Mouse (Mus musculus) lung, postnatal 4 days (tissue): ENCODE results near the gene Map4k5.

ENCODE experiments used
- DNase-seq, 2 experiments: peaks; one replicate each; pipeline ENCODE4 v3.0.0; 2021

Map4k5 gene

DNA sequence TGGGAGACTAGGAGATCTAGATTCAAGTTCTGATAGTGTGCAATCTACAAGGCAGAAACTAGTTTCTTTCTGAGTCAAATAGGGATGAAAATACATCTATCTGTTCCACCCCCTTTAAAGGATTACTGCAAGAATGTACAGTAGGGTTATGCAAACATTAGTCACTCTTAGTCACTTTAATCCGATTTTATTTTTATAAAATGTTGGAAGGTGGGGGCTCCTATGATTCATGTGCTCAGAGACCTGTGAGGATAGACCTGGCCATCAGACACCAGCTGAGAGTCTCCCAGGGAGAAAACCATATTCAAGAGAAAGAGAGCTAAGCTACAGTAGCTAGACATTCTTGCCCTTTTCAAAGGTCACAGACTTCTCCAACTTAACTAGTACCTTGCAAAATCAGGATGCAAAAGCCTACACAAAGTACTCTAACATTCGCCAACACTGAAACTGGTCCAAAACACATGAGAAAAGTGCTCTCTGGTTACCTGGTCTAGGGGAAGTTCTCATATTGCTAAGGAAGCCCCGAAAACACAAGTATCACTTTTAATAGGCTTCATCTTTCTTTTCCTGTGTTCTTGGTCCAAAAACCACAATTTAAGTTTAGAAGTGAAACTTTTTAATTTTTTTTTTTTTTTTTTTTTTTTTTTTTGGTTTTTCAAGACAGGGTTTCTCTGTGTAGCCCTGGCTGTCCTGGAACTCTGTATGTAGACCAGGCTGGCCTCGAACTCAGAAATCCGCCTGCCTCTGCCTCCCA lies 7.7 kb downstream of the Map4k5 start:
- DNase-seq: no peak

DNA sequence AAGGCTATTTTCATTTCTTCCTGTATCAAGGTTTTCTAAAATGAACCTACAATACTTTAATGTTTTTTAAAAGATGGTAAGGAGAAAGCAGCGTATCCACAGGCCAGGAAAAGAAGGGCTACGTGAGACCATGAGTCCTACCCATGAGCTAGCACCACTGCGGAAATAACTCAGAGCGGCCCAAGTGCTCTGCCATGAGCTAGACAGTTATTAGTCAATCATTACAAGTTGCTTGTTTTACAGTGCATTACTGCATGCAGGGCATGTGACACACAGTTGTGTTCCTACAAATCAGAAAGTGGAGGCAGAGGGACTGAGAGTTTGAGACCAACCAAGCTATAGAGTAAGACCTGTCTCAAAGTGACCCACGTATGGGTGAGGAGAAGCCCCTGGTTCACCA lies 8.9 kb downstream of the Map4k5 start:
- DNase-seq: no peak

DNA sequence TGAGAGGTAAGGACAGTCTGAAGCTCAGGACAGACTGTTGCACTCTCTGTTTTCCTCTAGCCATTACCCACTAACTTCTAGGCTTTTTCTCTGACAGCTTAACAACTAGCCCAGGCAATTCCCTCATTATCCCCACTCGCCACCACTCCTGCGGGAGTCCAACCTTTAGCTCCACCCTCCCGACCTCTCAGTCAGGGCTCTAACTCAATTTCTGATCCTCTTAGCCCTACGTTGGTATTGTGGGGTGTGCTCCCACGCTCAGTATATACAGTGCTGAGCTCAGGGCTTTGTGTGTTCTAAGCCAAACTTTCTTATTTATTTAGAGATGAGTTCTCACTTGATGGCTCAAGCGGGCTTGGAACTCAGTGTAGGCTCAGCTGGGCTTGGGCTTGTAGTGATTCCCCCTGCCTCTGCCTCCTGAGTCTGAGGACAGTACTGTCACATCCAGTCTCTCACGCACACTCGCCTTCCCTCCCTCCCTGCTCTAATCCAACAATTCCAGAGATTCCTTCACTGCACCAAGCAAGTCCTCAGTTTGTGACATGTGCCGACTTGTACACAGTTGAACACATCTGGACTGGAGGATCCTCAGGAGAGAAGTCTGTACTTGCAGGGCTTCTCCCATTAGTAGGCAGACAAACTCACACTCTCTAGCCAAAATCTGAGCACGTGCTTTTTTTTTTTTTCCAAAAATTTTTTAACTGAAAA lies 11.6 kb downstream of the Map4k5 start:
- no peak for DNase-seq

DNA sequence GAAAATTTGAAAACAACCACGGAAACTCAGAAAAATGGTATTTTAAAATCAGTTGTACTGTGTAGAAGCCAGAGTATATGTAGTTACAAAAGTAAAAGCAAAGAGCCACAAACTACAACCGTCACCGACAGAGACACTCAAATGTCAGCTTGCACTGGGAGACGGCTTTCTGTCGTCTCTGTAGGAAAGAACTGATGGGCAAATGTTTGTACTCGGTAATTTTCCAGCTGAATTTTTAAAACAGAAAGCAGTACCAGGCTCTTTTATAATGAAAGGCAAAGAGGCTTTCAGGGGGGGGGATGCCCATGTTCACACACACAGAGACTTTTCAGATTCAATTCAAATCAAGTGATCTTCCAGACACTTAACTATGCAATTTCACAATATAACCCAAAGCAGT lies 13.3 kb downstream of the Map4k5 start:
- no peak for DNase-seq

DNA sequence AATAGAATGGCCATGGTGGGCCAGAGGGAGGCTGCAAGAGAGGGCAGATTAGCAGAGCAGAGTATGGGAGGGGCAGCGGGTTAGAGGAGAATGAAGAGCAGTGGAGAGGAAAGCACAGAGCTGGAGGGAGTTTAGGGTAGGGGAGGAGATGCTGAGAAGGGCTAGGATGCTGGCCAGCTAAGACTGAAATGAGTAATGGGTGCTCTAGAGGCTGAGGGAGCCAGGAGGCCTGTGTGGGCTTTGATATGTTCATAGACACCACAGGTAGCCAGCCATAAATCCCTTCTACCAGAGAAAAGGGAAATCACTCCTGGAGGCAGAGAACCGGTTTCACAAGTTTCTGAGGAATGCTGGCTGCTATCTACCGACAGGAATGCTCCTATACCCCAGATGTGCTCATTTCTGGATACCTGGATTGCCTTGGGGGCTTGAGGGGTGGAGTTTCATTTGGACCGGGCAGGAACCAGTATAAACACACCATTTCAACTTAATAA lies 13.8 kb downstream of the Map4k5 start:
- DNase-seq: peak in 1 of 2 experiments; percentile 16

DNA sequence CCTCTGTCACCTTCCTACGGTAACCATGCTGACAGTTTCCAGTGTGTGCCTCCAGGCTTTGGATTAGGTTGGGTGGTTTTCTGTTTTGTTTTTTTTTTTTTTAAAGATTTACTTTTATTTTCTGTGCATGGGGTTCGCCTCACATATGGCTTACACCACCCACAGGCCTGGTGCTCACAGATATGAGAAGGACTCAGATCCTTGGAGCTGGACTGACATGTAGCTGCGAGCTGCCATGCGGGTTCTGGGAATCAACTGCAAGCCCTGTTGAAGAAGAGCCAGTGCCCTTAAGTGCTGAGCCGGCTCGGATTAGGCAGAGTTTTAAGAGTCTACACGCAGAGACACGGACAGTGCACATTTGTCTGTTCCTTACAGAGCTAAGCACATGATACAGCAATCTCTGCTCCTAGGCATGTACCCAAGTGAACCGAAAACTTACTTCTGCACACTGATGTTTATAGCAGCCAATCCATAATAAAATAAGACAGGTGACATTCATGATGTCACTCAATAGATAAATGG lies 15.1 kb downstream of the Map4k5 start:
- DNase-seq: no peak

DNA sequence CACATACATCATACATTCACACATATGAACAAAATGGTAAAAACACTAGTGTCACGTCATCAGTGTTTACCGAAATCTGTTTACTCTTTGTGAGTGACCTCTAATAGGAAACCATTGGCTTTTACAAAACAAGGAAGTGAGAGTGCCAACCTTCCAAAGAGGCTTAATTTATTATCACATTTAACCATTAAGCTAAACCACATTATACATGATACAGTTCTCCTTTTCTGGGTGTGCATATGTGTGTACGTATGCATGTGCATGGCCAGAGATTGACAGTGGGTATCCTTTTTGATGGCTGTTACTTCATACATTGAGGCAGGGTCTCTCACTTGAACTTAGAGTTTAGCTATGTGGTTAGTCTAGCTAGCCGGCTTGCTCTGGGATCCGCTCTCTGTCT lies 21.4 kb downstream of the Map4k5 start:
- no peak for DNase-seq

DNA sequence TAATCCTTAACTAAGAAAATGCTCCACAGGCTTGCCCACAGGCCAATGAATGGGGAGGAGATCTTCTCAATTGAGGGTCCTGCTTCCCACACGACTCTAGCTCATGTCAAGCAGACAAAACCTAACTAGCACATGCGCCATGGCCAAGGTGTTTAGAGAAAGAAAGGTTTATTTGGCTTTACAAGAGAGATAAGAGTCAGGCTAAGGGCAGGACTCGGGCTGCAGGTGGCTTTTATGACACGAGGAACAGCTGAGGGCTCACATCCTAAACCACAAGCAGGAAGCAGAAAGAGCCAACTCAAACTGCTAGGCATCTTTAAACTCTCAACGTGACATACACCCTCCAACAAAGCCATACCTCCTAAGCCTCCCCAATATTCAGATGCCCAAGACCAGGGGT lies 25.7 kb downstream of the Map4k5 start:
- no peak for DNase-seq

DNA sequence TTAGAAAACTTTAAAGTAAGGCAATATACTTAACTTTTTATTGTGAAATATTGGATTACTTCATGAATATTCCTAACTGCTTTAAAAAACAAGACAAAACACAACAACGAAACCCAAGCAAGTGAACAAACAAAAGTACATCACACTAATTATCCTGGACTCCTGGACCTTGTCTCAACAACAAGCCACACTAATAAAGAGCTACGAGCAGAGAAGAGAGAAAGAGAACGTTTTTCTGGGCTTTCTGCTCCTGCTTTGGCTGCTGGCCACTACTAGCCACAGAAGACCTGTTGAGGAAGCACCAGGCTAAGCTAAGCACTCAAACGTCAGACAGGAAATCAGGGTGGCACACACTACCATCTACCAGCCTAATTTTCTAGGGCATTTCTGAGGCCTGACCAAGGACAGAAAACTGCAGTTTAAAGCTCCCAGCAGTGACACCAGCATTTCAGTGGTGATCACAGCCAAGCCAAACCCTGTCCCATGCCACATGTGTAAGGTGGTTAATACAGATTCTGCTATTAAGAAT lies 28.8 kb downstream of the Map4k5 start:
- no peak for DNase-seq

DNA sequence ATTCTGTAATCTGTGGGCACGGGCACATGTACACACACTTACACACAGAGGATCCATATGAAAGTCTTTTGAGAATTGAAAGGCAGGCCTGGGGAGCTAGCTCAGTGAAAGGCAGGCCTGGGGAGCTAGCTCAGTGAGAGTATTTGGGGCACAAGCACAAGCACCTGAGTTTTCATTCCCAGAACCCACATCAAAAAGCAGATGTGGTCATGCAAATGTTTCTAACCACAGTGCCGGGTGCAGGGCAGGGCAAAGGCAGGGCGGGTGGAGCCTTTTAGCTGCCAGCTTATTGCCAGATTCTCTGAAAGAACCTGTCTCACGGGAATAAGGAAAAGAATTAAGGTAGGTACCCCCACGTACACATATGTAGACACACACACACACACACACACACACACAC lies 29.5 kb downstream of the Map4k5 start:
- no peak for DNase-seq

DNA sequence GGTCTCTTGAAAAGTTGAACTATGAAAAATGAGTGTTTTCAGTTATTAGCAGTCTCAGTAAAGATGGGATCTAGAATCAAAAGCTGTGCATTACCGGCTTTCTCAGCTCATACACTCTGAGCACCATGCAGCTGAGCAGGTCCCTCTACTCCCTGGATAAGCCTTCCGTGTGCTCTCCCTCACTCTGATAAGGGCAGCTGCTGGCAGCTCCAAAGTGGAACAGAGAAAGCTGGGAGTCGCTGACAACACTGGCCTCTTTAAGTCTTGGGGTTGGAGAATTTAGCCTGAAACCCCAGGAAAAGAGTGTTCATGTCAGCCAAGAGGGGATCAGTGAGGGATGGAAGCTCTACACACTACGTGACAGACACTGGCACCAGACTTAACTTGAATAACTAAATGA lies 34.2 kb downstream of the Map4k5 start:
- no peak for DNase-seq

DNA sequence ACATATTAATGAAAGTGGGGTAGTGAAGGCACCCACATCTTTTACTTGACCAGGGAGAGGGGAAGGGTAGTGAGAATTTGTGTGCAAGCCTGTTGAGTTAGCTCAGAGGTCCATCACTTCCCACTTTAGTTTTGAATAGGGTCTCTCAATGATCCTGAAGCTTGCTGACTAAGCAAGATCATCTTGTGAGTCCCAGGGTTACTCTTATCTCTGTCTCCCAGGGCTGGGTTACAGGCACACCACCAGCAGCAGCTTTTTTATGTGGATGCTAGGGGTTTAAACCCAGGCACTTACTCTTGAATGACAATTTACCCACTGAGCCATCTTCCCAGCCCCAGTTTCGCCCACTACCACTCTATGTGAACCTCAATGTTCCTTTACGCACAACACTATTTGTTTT lies 35.4 kb downstream of the Map4k5 start:
- no peak for DNase-seq

DNA sequence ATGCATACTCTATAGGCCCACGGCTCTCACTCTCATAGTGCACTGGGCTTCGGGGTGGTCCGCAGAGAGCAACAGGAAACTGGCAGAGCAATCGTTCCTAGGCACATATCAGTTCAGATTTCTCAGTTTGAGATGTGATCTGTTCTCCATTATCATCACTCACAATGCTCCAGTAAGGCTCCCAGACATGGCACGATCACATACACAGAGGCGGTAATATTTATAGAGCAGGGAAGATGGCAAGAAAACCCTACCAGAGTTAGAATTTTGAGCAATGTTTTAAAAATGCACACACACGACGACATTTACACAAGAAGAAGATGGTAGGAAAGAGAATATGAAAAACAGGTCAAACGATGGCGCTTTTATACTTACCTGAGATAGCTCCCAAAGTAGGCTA lies 36.6 kb downstream of the Map4k5 start:
- no peak for DNase-seq

DNA sequence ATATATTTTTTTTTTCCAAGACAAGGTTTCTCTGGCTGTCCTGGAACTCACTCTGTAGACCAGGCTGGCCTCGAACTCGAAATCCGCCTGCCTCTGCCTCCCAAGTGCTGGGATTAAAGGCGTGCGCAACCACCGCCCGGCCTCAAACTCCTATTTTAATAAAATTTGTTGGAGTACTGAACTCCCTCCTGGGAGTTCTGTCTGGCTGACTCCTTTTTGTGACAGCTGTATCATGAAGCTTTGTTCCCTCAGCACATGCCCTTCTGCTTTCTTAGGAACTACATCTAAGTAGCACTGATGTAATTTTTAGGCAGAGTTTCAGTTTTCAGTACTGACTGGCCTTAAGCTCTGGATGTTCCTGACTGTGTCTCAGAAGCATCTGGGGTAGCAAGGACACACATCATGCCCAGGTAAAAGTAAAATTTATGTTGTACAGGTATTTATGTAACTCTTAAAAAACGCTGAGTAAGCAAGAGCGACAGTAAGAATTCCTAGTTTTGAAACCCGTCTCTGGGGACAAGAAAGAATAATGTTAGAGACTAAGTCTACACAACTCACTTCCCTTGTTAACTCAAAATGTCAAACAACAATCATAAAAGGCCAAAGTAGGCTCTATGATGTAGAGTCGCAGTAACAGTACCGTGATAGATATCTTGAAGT lies 37.2 kb downstream of the Map4k5 start:
- DNase-seq: no peak

DNA sequence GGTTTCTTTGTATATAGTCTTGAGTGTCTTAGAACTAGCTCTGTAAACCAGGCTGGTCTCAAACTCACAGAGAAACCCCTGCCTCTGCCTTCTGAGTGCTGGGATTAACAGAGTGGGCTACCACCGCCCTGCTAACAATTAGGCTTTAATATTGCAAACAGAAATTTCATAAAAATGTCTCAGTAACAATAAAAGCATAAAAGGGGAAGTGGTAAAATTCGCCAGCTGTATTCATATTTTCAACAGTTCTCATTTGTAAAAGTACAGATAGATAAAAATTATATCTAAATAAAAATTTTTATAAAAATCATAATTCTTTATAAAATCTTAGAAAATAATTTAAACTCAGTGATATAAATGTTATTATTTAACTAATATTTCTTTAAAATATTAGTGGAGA lies 39.1 kb downstream of the Map4k5 start:
- DNase-seq: no peak

DNA sequence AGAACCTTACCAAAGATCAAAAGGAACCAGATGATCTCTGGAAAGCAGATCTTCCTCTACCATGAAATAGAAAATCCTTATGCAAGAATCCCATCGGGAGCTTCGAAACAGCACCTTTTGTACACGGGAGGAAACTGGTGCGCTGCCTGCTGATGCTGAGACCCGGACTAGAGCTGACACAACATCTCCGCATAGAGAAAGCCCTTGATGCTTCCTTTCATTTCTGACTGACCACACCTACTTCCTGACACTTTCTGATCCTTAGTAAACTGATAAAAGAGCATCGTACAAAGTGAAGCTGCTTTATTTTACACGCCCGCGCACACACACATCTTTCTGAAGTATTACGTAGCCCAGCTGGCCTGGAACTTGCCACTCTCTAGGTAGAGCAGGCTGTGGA lies 39.6 kb downstream of the Map4k5 start:
- no peak for DNase-seq

DNA sequence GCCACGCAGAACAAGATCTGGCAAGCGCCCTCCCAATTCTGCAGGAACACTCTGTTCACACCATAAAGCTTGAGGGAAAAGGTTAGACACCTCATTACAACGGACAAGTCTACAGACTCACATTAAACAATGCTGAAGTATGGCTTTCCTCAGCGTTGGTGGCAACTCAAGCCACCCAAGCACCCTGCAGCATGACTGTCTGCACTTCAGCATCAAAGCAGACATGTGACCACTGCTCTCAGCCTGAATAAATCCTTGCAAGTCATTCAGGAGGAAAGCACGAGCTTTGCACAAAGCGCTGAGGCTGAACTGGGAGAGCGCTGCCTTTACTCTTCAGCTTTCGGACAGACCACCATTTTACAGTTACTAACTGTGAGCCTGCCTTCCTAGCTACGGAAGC lies 40.7 kb downstream of the Map4k5 start:
- no peak for DNase-seq

DNA sequence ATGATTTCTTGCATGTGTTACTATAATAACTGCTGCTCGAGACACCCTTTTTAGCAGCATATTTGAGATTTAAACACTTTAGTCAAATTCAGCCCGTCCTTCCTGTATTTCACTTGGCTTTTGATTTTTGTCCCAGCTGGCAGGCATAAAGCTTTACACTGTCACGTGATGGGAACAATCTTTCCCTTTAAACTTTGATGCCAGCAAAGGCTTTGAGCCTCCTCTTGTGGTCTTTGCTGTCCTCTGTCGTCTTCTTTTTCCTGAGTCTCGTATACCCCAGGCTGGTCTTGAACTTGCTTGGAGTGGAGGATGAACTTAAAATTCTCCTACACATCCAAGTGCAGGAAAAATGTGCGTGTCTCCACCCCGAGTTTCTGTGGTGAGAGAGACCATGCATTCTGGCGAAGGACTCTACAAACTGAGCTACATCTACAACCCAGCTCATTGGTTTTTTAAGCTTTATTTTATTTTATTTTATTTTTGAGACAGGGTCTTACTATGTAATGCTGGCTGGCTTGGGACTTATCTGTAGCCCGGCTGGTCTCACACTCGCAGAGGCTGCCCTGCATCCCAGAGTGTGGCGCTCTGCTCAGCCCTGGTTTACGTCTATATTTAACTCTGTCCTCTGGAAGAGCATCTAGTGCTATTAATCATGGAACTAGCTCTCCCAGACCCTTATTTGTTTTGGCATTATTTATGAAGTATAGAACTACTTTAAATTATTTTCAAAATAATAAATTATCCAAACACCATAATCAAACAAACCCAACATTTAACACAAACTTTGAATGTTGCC lies 44.7 kb downstream of the Map4k5 start:
- peak in 1 of 2 experiments; percentile 12 for DNase-seq

DNA sequence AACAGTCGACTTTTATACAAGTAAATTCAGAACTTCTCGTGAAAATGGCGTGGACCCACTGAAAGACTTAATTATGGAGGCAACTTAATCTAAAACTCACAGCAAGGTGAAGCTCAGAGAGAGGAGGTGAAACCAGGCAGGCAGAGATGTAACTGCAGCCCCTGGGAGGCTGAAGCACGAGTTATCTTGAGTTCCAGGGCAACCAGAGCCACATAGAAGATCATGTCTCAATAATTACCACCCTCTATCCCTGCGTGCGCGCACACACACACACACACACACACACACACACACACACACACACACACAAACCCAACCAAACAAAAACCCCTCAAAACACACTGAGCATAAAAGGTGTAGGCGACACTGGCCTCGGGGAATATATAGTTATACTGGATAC lies 46.5 kb downstream of the Map4k5 start:
- DNase-seq: no peak

DNA sequence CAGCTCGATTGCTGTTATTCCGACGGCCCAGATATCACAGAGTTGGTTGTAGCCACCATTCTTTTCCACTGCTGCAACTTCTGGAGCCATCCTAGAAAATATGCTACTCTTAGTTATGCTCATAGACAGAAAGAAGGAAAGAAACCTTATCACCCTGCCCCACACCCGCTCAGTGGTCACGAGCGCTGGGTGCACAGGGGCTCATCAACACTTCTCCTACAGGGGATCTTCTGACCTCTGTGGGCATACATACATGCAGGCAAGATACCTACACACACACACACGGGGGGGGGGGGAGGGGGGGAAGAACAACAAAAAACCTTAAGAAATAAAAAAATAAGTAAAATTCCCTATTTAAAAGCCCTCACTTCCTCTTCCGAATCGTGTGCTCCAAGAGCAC lies 47.3 kb downstream of the Map4k5 start:
- DNase-seq: no peak

DNA sequence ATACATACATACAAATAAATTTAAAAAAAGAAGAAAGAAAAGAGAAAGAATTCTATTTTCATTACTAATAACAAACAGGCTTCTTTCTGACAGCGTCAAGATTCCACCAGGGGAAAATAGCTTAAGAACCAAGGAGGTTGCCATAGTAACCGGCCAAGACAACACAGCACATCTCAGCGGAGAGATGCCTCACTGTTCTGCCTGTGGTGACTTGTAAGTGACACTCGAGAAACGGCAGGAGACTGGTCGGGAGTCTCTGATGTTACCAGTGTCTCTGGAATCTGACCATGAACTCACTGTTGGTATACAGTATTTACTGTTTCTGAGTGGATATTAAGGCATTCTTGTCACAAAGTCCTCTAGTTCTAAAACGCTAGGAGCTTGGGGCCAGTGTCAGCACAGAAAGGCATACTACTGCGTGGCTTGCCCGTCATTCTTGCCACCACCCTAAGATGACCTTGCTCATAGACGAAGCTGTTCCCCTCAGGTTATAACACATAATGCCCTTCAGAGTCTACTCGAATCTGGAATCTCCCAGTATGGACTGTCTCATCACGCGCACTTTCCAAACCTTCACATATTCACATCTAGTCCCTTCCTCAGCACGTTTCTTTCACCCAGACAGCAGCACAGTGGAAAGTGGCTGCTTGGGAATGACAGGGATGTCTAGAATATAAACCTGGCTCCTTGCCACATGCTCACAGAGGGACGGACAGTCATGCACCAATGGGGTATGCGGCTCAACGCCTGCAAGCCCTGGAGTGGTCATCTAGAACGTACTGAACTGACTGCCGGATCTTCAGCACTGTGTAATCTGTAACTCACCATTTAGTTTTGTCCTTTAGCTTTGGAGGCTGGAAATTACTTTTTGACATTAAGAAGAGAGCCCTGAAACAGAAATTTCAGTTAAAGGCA lies 49.2 kb downstream of the Map4k5 start:
- no peak for DNase-seq

DNA sequence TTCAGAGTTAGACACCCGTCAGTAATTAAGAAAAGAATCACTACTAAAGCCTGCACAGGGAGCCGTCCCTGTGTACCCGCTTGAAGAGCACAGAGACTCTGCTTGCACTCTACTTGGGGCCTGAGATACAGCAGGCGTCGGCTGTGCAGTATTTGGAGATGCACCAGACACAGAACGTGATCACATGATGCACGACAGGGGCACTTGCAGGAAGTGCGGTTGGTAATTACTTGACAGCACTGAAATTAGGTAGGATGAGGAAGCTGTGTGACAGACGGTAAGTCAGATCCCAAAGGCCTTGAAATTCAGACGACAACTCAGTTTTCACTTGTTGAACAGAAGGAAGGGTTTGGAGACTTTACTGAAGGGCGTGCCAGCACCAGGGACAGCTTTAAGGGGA lies 54.6 kb downstream of the Map4k5 start:
- DNase-seq: no peak
